Mouse (Mus musculus) heart, postnatal 36 days (tissue): Measurements from ENCODE around the gene P3h3. TPM values are rescaled to one million over a fixed set of nuclear protein-coding genes. Genes with fewer than 3 reads are reported as not detected.
A peak's percentile ranks its signal among the peaks of the same experiment; 100 is the strongest.
"Not testable (repeated sequence)": the region's sequence is repeated elsewhere in the genome, so short reads cannot be mapped to it uniquely, and the experiment has no call there.

Experiments used
- DNase-seq, 2 experiments: peaks; one replicate each; pipeline ENCODE4 v3.0.0; 2021 to 2022
- intact Hi-C: fragments of 180-260 bp; cut with DNase I; formaldehyde crosslinking; loops from one replicate; pipeline ENCODE4 v1.15.1; 2025
- total RNA-seq, 2 experiments: library from RNA; stranded (reverse); gene quantifications; 2 replicates each; pipeline ENCODE4 v1.2.3; 2021

Gene P3h3
- 10 to 100 TPM; 10.7 to 11.6 TPM for total RNA-seq

GRCm38 (mm10) chr6:124856916-124857839 lies at the start of gene P3h3:
P3h3 (minus strand) TSS chr6:124857752.
- intact Hi-C loops = loop anchor here (10.0 kb wide), 1 partner anchor 108 kb away; the partner anchor contains the start of gene Cops7a
- DNase-seq = peak; percentile 79 to 83

GRCm38 (mm10) chr6:124904991-124905860 lies 47.7 kb upstream of the P3h3 start:
- no peak for DNase-seq
- intact Hi-C loops = loop anchor here (1.0 to 5.0 kb wide), 3 partner anchors 12 to 127 kb away; no protein-coding TSS in a partner anchor

- intact Hi-C loops = loop anchor here (1.0 to 5.0 kb wide), 3 partner anchors 13 to 128 kb away; no protein-coding TSS in a partner anchor
- peak; percentile 68 to 73 for DNase-seq
These were observed 46.8 kb upstream of the P3h3 start for GRCm38 (mm10) chr6:124904161-124904981.

- intact Hi-C loops = loop anchor here (1.0 to 5.0 kb wide), 7 partner anchors 14 to 181 kb away; partner anchors contain the start of genes Cops7a and Zfp384
These were observed 46.1 kb upstream of the P3h3 start for GRCm38 (mm10) chr6:124903580-124904151.

GRCm38 (mm10) chr6:124901851-124902250 lies 44.3 kb upstream of the P3h3 start:
- no peak for DNase-seq
- intact Hi-C loops = loop anchor here (2.0 to 5.0 kb wide), 3 partner anchors 43 to 130 kb away; partner anchors contain the start of gene Zfp384

More at GRCm38 (mm10) chr6:124903580-124904151, 46.1 kb upstream of the P3h3 start:
- peak; percentile 97 to 98 for DNase-seq

GRCm38 (mm10) chr6:124900801-124901480 lies 43.4 kb upstream of the P3h3 start:
- intact Hi-C loops = loop anchor here (5.0 kb wide), 1 partner anchor 131 kb away; no protein-coding TSS in a partner anchor
- peak; percentile 27 to 34 for DNase-seq

GRCm38 (mm10) chr6:124900056-124900800 lies 42.7 kb upstream of the P3h3 start:
- no peak for DNase-seq
- intact Hi-C loops = loop anchor here (5.0 kb wide), 1 partner anchor 132 kb away; no protein-coding TSS in a partner anchor

GRCm38 (mm10) chr6:124898359-124898758 lies 40.8 kb upstream of the P3h3 start:
- DNase-seq = no peak
- intact Hi-C loops = no loop called here

- DNase-seq, intact Hi-C loops: not testable (repeated sequence)
These were observed 36.6 kb upstream of the P3h3 start for GRCm38 (mm10) chr6:124894113-124894512.

GRCm38 (mm10) chr6:124890997-124891396 lies 33.4 kb upstream of the P3h3 start:
- intact Hi-C loops = no loop called here
- no peak for DNase-seq

- intact Hi-C loops = no loop called here
- no peak for DNase-seq
These were observed 31.1 kb upstream of the P3h3 start for GRCm38 (mm10) chr6:124888555-124889125.

GRCm38 (mm10) chr6:124887986-124888385 lies 30.4 kb upstream of the P3h3 start, which contains the start of gene Cd4:
Cd4 (minus strand) TSS chr6:124888221.
- intact Hi-C loops = no loop called here

GRCm38 (mm10) chr6:124885956-124886381 lies 28.4 kb upstream of the P3h3 start:
- intact Hi-C loops = no loop called here
- DNase-seq = no peak

More at GRCm38 (mm10) chr6:124887986-124888385, 30.4 kb upstream of the P3h3 start, which contains the start of gene Cd4:
- DNase-seq = no peak

- intact Hi-C loops = no loop called here
- DNase-seq = peak; percentile 26 to 30
These were observed 27.4 kb upstream of the P3h3 start for GRCm38 (mm10) chr6:124884714-124885500.

- intact Hi-C loops = no loop called here
- no peak for DNase-seq
These were observed 25.8 kb upstream of the P3h3 start for GRCm38 (mm10) chr6:124883351-124883750.

- intact Hi-C loops = no loop called here
- no peak for DNase-seq
These were observed 24.3 kb upstream of the P3h3 start for GRCm38 (mm10) chr6:124881821-124882220.

GRCm38 (mm10) chr6:124879390-124879789 lies 21.8 kb upstream of the P3h3 start:
- no peak for DNase-seq
- intact Hi-C loops = no loop called here
